ENCODE assay signal across 8 mouse cellular contexts in the genomic region with DNA sequence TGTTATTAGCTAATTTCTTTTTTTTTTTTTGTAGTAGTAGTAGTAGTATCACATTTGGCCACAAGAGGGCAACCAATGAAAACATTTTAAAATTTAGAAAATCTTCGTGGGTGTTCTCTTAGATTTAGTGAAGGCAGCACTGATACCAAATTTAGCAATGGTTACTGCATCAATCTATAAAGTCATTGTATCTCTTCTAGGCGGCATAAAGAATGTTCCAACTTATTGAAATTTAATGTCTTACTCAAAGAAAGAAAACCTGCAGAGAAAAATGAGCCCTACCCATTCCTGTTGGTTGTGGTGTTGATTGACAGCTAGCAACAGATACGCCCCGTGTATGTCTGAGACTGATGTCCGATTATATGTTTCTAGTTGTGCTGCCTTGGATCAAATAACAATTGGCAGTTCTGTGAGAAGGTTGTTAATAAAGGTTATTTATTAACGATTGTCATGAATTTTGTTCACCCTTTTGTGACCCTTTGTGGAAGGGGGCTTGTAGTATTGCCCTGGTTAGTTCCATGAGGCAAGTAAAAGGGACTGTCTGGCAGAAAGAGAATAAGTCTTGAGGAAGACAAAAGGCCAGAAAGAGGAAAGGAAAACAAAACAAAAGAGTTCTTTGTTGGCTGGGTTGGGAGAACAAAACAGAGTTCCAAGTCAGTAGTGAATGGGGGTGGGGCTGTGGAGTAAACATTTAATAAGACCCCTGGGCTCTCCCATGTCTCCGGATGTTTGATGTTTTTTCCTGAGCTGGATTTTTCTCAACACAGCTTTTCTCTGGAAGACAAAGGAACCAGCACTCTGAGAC.
DNase-seq lines count a peak whose midpoint lies in the region; ATAC-seq lines count a peak whose summit lies in the region.

No protein-coding gene starts in this region.

- no peaks in the 10 kb centered on the region for H3K27me3 ChIP-seq in embryonic facial prominence, embryonic 13.5 days
- H3K27me3 ChIP-seq in limb, embryonic 15.5 days, result no peaks in the 10 kb centered on the region

- H3K4me3 ChIP-seq in embryonic facial prominence, embryonic 13.5 days, result 0 out of 2 replicates have a peak overlapping the region, but pooled peaks have one; percentile 17
- no peak overlapping the region for H3K4me3 ChIP-seq in limb, embryonic 15.5 days

- H3K27ac ChIP-seq in embryonic facial prominence, embryonic 13.5 days, result no peak overlapping the region
- H3K27ac ChIP-seq in limb, embryonic 15.5 days, result no peak overlapping the region

- H3K9ac ChIP-seq in embryonic facial prominence, embryonic 13.5 days, result no peak overlapping the region
- H3K9ac ChIP-seq in limb, embryonic 15.5 days, result no peak overlapping the region

- H3K4me1 ChIP-seq in embryonic facial prominence, embryonic 13.5 days, result 0 out of 2 replicates have a peak, but pooled peaks cover 5% of the 10 kb centered on the region
- no peaks in the 10 kb centered on the region for H3K4me1 ChIP-seq in limb, embryonic 15.5 days

- 5% methylated on average over 7 of the region's 7 CpGs for WGBS in embryonic facial prominence, embryonic 13.5 days
- 25% methylated on average over 7 of the region's 7 CpGs for WGBS in limb, embryonic 15.5 days

- DNase-seq in cerebellum, adult 8-10 months, result peak; percentile 20
- no peak for DNase-seq in cerebellum, adult 11 months
- peak; percentile 49 for DNase-seq in 3T3-L1 (ENCODE audit: low read depth, low spot score)
- no peak for DNase-seq in thymus, postnatal 14 days
- DNase-seq in thymus, postnatal 0 days (ENCODE audit: low spot score), result no peak

- no peaks in the 10 kb centered on the region for H3K36me3 ChIP-seq in embryonic facial prominence, embryonic 13.5 days
- H3K36me3 ChIP-seq in limb, embryonic 15.5 days, result no peaks in the 10 kb centered on the region

- H3K9me3 ChIP-seq in embryonic facial prominence, embryonic 13.5 days, result no peaks in the 10 kb centered on the region
- H3K9me3 ChIP-seq in limb, embryonic 15.5 days, result no peaks in the 10 kb centered on the region

- 0 out of 2 replicates have a peak, but pooled peaks have one; percentile 37 for ATAC-seq in embryonic facial prominence, embryonic 13.5 days (ENCODE audit: insufficient number of reproducible peaks, insufficient read depth, low FRiP score, low TSS enrichment, low read depth)
- ATAC-seq in limb, embryonic 15.5 days (ENCODE audit: insufficient number of reproducible peaks, low FRiP score, low TSS enrichment, low read depth), result no peak
- ATAC-seq in inflammation-experienced regulatory T-cells, adult 6 months, result no peak

- peak overlapping the region; percentile 51 for H3K4me2 ChIP-seq in embryonic facial prominence, embryonic 13.5 days
- H3K4me2 ChIP-seq in limb, embryonic 15.5 days, result 0 out of 2 replicates have a peak overlapping the region, but pooled peaks have one; percentile 10

Comparison
In these comparisons a context has a peak if more than half of its experiments do, and no peak if none do; other contexts are left out.
1. DNase-seq: peak in cerebellum, adult 8-10 months (single experiment) and 3T3-L1 (single experiment); none in cerebellum, adult 11 months (single experiment), thymus, postnatal 14 days (single experiment) and thymus, postnatal 0 days (single experiment).